Mouse (Mus musculus) neutrophil, adult 5-6 weeks (primary cell): ENCODE measurements around the gene Rpl13a. TPM values are rescaled to one million over a fixed set of nuclear protein-coding genes. Genes with fewer than 3 reads are reported as not detected.
"Not testable (repeated sequence)": the region's sequence is repeated elsewhere in the genome, so short reads cannot be mapped to it uniquely, and the experiment has no call there.

ENCODE experiments used
- ATAC-seq: fragments of 151-379, 151-347 bp; 2 replicates; pipeline ENCODE4 v1.8.0; 2017; ENCODE audit warnings: mild to moderate bottlenecking, moderate TSS enrichment; ENCODE audit not compliant: insufficient number of reproducible peaks, poor library complexity, low FRiP score, severe bottlenecking; ENCODE audit errors: extremely low read depth
- total RNA-seq: library from RNA; stranded (forward); fragments of 200-1000 nt; gene quantifications from 2 replicates; pipeline ENCODE4 v1.2.3, GENCODE M21; 2017

Rpl13a gene
- total RNA-seq, 1 experiment from 2014 or later, result 2,520 TPM

GRCm38 (mm10) chr7:45102441-45102840, 26.1 kb downstream of the Rpl13a start:
- no peak for ATAC-seq

DNA sequence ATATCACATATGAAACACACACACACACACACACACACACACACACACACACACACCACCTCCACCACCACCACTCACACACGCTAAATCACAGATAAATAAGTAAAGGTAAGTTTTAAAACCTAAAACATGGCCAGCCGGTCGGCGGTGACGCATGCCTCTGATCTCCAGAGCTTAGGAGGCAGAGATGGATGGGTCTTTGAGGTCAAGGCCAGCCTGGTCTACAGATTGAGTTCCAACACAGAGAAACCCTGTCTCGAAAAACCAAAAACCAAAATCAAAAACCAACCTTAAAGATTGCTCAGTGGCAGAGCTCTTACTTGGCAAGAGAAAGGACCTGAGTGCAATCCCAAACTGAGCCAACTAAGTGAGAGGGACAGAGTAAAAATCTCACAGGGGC, 28.5 kb downstream of the Rpl13a start:
- ATAC-seq, result no peak

DNA sequence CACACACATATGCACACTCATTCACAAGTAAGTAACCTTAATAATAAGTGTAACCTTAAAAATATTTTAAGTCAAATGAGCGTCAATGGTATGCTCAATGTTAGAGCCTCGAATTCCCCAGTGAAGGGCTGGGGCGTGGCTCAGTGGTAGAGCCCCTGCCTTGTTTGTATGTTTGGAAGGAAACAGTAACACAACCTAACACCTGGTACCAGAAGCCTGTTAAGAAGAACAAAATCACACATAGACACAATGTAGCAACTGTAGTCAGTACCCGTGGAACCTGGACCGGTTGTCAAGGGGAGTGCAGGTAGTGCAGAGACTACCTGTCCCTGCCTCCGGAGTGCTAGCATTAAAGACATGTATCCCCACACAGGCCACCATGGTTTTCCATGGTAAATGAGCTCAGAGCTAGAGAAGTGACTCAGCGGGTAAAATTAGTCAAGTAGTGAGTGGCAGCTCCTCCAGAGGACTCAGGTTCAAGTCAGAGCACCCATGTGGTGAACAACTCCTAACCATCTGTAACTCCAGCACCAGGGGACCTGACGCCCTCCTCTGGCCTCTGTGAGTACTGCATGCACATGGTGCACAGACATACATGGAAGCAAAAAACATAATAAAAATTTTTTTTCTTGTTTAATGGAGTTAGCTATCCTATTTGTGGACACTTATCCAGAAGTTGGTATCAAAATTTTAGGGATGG, 29.9 kb downstream of the Rpl13a start:
- ATAC-seq, result no peak

DNA sequence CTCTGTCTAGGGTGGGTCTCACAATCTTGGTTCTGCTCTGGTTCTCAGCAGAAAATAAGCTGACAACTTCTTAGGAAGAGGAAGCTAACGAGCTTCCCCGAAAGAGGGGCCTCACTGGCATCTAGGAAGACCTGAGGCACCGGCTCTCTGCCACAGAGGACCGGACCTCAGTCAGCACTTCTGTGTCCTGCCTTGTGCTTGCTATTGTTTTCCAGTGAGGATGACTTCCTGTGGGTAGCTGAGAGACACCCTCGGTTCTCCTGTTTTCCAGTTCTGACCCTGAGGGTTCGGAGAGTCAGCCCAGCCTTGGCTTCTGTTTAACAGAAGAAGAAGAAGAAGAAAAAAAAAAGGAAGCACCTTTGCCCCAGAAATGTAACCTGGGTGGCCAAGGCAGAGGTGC, 31.1 kb downstream of the Rpl13a start:
- no peak for ATAC-seq

DNA sequence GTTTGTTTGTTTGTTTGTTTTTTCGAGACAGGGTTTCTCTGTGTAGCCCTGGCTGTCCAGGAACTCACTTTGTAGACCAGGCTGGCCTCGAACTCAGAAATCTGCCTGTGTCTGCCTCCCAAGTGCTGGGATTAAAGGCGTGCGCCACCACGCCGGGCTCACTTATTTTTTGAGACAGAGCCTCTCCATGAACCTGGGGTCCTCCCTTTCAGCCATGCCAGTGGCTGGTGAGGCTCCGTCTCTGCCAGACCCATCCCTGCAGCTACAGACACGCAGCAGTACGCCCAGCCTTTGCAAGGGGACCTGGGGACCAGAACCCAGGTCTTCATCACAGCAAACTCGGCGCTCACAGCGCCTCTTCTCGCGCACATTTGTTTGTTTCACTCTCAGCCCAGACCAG, 32.6 kb downstream of the Rpl13a start:
- ATAC-seq, result not testable (repeated sequence)

- ATAC-seq, result no peak
These were observed 33.2 kb downstream of the Rpl13a start for GRCm38 (mm10) chr7:45095367-45095766.

DNA sequence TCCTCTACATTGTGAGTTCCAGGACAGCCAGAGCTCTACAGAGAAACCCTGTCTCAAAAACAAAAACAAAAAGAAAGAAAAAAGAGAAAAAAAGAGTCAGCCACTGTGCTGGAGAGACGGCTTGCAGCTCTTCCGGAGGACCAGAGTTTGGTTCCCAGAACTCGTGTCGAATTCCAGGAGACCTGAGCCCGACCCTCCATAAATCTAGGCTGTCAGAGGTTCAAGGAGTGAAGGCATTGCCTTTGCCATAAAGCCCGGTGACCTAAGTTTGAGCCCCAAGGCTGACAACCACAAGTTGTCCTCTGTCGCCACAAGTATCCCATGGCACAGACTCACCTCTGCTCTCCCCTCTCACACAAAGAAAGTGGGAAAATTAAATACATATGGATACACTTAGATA, 34.4 kb downstream of the Rpl13a start:
- ATAC-seq, result no peak

DNA sequence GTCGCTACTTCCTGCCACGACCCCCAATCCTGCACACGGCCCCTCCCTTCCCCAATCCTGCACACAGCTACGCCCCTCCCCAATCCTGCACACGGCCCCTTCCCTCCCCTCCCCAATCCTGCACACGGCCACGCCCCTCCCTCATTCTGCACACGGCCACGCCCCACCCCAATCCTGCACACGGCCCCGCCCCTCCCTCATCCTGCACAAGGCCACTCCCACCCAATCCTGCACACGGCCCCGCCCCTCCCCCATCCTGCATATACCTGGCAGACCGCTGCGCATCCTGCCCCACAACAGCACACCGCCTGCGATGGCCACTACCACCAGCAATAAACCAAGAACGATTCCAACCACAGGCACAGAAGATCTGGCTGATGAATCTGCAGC, 35.0 kb downstream of the Rpl13a start:
- ATAC-seq, result no peak

GRCm38 (mm10) chr7:45092828-45093515, 35.6 kb downstream of the Rpl13a start:
- no peak for ATAC-seq

DNA sequence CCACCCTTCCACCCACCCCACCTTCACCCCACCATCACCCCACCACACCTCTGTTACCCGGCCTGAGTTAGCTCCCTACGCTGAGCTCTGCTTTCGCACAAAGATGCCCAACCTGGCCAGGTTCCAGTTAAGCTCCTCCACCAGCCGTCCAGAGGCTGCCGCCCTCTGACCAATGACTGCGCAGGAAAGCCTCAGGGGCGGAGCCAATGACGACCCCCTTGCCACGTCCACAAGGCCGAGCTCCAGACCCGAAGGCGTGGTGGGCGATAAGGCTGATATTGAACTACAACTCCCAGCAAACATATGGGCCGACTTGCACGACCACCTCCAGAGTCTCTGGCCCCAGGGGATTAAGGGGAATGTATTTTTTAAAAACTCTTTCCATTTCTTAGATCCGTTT, 36.5 kb downstream of the Rpl13a start, which contains the start of gene Rcn3:
TSS of gene Rcn3 (minus strand) at position 174 of the 400 bp plus-strand sequence.
- ATAC-seq, result no peak

- peak; percentile 63 for ATAC-seq
These were observed 37.3 kb downstream of the Rpl13a start for GRCm38 (mm10) chr7:45091001-45091990.

- no peak for ATAC-seq
These were observed 38.1 kb downstream of the Rpl13a start for GRCm38 (mm10) chr7:45090251-45090977.

DNA sequence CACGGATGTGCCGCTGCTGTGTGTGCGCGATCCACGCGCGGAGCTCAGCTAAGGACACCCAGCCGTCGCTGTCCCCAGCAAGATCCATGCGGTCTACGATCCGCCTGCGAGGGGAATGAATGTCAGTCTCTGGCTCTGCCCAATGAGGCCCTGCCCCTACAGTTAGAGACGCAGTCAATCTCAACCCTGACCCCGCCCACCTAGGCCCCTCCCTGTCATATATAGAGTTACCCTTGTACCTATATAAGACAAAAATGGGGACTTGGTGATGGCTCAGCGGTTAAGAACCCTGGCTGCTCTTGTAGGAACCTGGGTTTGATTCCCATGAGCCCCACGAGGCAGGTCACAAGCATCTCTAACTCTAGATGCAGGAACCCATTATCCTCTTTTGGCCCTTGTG, 40.0 kb downstream of the Rpl13a start:
- ATAC-seq, result no peak

- no peak for ATAC-seq
These were observed 42.5 kb downstream of the Rpl13a start for GRCm38 (mm10) chr7:45086084-45086483.

DNA sequence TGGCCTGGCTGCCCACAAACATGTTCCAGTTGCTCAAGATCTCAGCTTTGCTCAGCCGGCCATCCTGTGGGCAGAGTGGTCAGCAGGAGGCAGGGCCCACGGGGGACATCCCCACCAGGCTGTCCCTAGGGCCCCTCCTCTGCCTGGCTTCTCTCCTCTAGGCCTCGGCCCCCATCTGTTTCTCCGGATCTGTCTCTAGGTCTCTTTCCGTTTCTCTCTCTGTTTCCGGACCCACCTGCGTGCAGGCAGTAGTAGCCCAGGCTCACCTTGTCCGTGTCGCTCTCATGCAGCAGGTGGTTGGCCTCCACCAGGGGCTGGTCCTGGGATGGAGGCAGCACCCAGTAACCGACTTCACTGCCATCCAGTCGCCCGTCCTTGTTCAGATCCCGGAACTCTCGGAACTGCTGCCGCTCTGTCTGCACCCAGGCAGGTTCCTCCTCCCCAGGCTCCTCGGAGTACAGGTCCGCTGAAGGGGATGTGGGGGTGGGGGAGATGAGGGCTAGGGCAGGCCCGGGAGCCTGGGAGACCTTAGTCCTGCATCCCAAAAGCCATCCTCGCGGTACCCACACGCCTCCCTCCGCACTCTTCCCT, 45.2 kb downstream of the Rpl13a start:
- no peak for ATAC-seq

- ATAC-seq, result peak; percentile 45; the same call in 1 of the 2 replicates
These were observed 45.9 kb downstream of the Rpl13a start for GRCm38 (mm10) chr7:45082401-45083299.

DNA sequence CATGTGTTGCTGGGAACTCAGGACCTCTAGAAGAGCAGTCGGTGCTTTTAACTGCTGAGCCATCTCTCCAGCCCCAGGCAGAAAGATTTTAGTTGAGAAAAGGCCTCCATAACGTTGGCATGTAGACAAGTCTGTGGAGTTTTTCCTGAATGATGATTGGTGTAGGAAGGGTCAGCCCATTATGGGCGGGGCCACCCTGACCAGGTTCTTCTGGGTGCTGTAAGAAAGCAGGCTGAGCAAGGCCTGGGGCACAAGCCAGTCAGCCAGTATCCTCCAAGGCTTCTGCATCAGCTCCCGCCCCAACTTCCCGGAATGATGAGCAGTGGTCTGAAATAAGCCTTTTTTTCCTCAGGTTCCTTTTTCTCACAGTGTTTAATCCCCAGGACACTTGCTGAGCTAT, 47.5 kb downstream of the Rpl13a start:
- no peak for ATAC-seq
